Mouse (Mus musculus) gastrocnemius, postnatal 36 days (tissue): ENCODE measurements around the gene Sgip1. TPM values are rescaled to one million over a fixed set of nuclear protein-coding genes. Genes with fewer than 3 reads are reported as not detected.

Experiments
- DNase-seq, 2 experiments: peaks; one replicate each; pipeline ENCODE4 v3.0.0; 2022
- intact Hi-C: fragments of 180-260 bp; cut with DNase I; formaldehyde crosslinking; loops from one replicate; pipeline ENCODE4 v1.15.1; 2025
- total RNA-seq, 2 experiments: library from RNA; stranded (reverse); gene quantifications; 2 replicates each; pipeline ENCODE4 v1.2.3; 2021

The Sgip1 gene
- total RNA-seq, 2 experiments from 2014 or later = 0.86 to 1.3 TPM

DNA sequence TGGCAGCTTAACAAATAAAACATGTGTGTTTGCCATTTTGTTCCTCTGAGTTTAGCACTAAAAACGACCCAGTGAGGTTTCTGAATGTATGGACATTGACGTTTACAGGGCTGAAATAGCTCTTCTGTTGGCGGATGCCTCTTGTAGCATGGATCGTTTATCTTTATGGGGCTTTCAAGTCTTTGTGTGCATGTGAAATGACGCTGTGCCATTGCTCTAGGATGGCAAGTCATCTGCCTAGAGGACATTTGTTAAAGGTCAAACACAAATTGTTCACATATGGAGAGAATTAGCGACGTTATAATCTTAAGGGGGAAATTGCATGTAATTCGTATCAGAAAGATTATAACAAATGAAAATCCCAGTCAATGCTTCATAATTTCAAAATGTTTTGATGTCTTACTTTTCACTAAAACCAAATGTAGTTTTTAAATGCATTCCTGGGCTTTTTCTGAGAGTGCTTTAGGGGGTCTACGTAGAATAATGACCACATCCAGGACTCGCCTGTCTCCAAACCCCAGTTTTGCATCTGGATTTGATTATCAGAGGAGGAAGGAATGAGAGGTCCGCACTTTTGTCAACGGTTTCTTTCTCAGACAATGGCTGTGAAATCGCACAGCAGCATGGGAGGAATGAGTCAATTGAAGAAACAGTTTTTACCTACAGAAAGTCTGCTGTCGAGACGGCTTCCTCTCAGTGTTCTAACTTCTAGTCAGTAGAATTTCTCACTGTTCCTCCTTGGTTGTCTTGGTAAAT lies 264.3 kb downstream of the Sgip1 start:
- intact Hi-C loops = no loop called here

DNA sequence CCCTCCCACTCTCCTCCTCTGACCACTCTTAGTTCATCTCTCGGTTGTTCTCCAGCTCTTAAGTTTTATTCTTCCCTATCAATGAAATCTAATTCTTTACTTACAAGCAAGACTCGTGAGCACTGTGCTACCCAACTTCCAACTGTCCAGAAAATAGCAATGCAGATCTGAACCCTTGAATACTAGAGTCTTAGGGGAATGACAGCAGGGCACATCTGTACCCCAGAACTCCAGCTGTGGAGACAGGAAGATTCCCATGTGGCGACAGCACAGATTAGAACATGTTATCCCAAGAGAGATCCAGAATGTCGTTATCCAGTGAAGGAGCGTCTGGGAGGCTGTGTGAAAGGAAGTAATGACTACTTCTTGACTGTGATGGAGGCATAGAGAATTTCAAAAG lies 265.2 kb downstream of the Sgip1 start:
- intact Hi-C loops = no loop called here
- no peak for DNase-seq

More for the DNA sequence above, 264.3 kb downstream of the Sgip1 start:
- DNase-seq = no peak

GRCm38 (mm10) chr4:103006943-103007418 lies 265.9 kb downstream of the Sgip1 start:
- intact Hi-C loops = no loop called here

DNA sequence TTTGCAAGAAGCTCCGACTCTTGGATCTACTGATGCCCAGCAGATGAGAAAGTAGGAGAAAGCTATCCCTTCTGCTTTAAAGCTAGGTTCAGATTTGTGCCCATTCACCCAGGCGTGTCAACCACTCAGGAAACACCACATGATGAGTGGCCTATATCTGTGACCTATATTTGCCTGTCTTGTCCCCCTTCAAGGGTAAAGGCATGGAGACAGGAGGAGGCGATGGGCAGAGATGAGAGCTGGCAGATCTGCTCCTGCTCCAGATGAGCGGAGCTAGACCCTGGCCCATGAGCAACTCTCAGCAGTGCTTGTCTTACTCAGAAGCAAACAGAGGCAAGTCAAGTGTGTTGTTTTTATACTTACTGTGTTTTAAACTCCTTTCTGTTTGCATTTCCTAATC lies 269.6 kb downstream of the Sgip1 start:
- no peak for DNase-seq
- intact Hi-C loops = no loop called here

More at GRCm38 (mm10) chr4:103006943-103007418, 265.9 kb downstream of the Sgip1 start:
- no peak for DNase-seq

DNA sequence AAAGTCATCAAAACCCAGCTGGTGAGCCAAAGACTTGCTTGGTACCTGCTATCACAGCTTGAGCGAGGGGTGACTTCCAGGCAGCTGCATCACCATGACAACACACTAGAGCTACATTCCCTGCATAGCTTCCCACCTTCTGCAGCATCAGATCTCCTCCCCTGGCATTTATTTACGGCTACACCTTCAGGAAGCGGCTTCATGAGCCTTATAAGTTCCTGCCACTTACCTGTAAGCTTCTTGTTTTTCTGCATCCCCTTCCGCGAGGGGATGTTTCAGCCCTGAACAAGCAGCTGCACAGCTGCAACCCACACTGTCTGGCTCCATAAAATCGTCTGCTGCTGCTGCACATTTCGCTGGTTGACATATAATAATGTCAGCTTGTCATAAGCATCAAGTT lies 270.7 kb downstream of the Sgip1 start:
- intact Hi-C loops = no loop called here
- no peak for DNase-seq

DNA sequence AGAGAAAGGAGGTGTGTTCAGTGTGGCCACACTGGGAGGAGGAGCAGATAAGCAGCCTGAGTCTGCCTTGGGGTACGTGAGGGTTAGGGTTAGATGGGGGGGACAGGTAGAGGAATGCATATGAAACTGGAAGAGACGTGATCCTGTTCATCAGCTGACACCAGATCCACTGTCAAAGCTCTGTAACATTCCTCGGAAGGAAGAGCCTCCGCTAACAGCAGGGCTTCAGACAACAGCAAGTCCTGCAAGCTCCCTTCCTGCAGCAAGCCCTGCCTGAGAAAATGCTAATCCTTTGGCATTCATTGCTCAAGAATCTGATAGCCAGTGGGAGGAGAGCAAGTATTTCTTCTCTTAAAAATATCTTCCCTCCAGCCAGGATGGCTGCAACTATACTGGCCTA lies 272.4 kb downstream of the Sgip1 start:
- intact Hi-C loops = no loop called here
- DNase-seq = no peak

Other genes with a start within 250 kb of the Sgip1 start
- gene Tctex1d1, start 237.3 kb downstream of the Sgip1 start, total RNA-seq = under 1 TPM in 1 of 2 experiments, not detected in 1; 0.36 TPM